Mouse (Mus musculus): ENCODE measurements around the gene Fmn2. TPM values are rescaled to one million over a fixed set of nuclear protein-coding genes. Genes with fewer than 3 reads are reported as not detected.

Gene Fmn2
- polyA plus RNA-seq, 1 experiment from 2014 or later: 0.26 TPM

- H3K27me3 ChIP-seq (replicated peaks; ENCODE audit: insufficient read depth, low read length): no peaks in the 10 kb centered on the region
- no peaks in the 10 kb centered on the region for H3K9me3 ChIP-seq (ENCODE audit: low read length)
- ATAC-seq (no peak), DNase-seq (ENCODE audit: low spot score) (peak; percentile 44)
- 19% methylated on average over 2 of the region's 2 CpGs for WGBS
- no peak overlapping the region for H3K9ac ChIP-seq (replicated peaks; ENCODE audit: low read depth)
- H3K27ac ChIP-seq (ENCODE audit: low read length): no peak overlapping the region
- no peak overlapping the region for H3K4me3 ChIP-seq (ENCODE audit: low read depth, low read length)
- no peaks in the 10 kb centered on the region for H3K4me1 ChIP-seq (ENCODE audit: insufficient read depth, low read depth, low read length)
- H3K36me3 ChIP-seq (ENCODE audit: insufficient read depth, low read length): no peaks in the 10 kb centered on the region
- H3K4me2 ChIP-seq (replicated peaks; ENCODE audit: low read depth, low read length): no peak overlapping the region
- peak; percentile 77 for TF ChIP-seq CTCF (IDR thresholded peaks at IDR 0.05)
- TF ChIP-seq EP300 (IDR thresholded peaks at IDR 0.05): no peak
Measured at GRCm38 (mm10) chr1:174553272-174554007, 51.8 kb downstream of the Fmn2 start.

DNA sequence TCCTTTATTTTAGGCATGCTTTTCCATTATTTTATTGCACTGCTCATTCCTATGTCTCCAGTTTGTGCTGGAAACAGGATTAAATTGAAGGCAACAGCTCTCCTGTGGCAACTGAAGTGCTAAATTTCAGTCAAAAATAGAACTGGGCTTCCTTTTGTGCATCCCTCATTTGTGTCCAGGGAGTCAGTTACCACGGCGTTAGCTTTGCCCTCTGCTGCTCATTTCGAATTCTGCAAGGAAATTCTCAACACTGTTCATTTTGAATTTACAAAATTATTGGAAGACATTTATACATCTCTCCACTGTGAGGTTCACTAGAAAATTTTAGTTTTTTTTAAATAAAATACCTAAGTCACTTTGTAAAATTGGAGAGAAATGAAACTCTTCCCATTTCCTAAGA, 53.8 kb downstream of the Fmn2 start:
- Histone ChIP-seq H3K4me2 (replicated peaks; ENCODE audit: low read depth, low read length) (no peak overlapping the region), H3K36me3 (ENCODE audit: insufficient read depth, low read length) (no peaks in the 10 kb centered on the region), H3K27me3 (replicated peaks; ENCODE audit: insufficient read depth, low read length) (no peaks in the 10 kb centered on the region), H3K4me3 (ENCODE audit: low read depth, low read length) (no peak overlapping the region), H3K9me3 (ENCODE audit: low read length) (no peaks in the 10 kb centered on the region), H3K9ac (replicated peaks; ENCODE audit: low read depth) (no peak overlapping the region), H3K27ac (ENCODE audit: low read length) (no peak overlapping the region), H3K4me1 (ENCODE audit: insufficient read depth, low read depth, low read length) (no peaks in the 10 kb centered on the region)
- 72% methylated on average over 3 of the region's 3 CpGs for WGBS
- no peak for ATAC-seq
- DNase-seq (ENCODE audit: low spot score): no peak
- no peak for TF ChIP-seq CTCF (IDR thresholded peaks at IDR 0.05)
- TF ChIP-seq EP300 (IDR thresholded peaks at IDR 0.05): no peak

- H3K36me3 ChIP-seq (ENCODE audit: insufficient read depth, low read length): no peaks in the 10 kb centered on the region
- no peak overlapping the region for H3K9ac ChIP-seq (replicated peaks; ENCODE audit: low read depth)
- H3K9me3 ChIP-seq (ENCODE audit: low read length): no peaks in the 10 kb centered on the region
- no peak overlapping the region for H3K4me3 ChIP-seq (ENCODE audit: low read depth, low read length)
- H3K4me1 ChIP-seq (ENCODE audit: insufficient read depth, low read depth, low read length): no peaks in the 10 kb centered on the region
- WGBS: 58% methylated on average over 4 of the region's 4 CpGs
- ATAC-seq: no peak
- DNase-seq (ENCODE audit: low spot score): no peak
- H3K27ac ChIP-seq (ENCODE audit: low read length): no peak overlapping the region
- no peaks in the 10 kb centered on the region for H3K27me3 ChIP-seq (replicated peaks; ENCODE audit: insufficient read depth, low read length)
- TF ChIP-seq EP300 (IDR thresholded peaks at IDR 0.05): no peak
- H3K4me2 ChIP-seq (replicated peaks; ENCODE audit: low read depth, low read length): no peak overlapping the region
Measured at GRCm38 (mm10) chr1:174557211-174557610, 55.6 kb downstream of the Fmn2 start.

- Histone ChIP-seq H3K9me3 (ENCODE audit: low read length) (no peaks in the 10 kb centered on the region), H3K36me3 (ENCODE audit: insufficient read depth, low read length) (no peaks in the 10 kb centered on the region), H3K4me1 (ENCODE audit: insufficient read depth, low read depth, low read length) (no peaks in the 10 kb centered on the region), H3K4me2 (replicated peaks; ENCODE audit: low read depth, low read length) (no peak overlapping the region), H3K9ac (replicated peaks; ENCODE audit: low read depth) (no peak overlapping the region), H3K27me3 (replicated peaks; ENCODE audit: insufficient read depth, low read length) (no peaks in the 10 kb centered on the region), H3K4me3 (ENCODE audit: low read depth, low read length) (no peak overlapping the region), H3K27ac (ENCODE audit: low read length) (no peak overlapping the region)
- no peak for TF ChIP-seq EP300 (IDR thresholded peaks at IDR 0.05)
- no peak for TF ChIP-seq CTCF (IDR thresholded peaks at IDR 0.05)
- DNase-seq (ENCODE audit: low spot score) (no peak), ATAC-seq (no peak)
- 58% methylated on average over 3 of the region's 3 CpGs for WGBS
Measured at GRCm38 (mm10) chr1:174557841-174558240, 56.2 kb downstream of the Fmn2 start.

DNA sequence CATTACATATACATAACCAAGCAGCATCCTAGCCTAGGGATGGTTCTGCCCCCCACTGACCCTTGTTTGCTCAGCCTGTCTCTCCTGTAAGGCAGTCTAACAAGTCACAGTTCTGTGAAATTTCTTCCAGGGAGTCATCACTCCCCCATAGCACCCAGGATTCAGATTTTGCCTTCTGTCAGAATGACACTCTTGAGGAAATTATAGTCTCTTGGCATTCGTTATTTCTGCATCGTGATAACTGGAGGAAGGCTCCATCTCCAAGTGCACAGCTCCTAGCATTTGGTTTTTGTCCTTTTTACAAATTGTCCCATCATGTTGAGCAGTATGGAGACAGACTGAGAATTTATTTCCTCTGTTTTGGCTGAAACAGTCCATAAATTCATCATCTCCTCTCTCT, 56.9 kb downstream of the Fmn2 start:
- Histone ChIP-seq H3K4me2 (replicated peaks; ENCODE audit: low read depth, low read length) (no peak overlapping the region), H3K4me3 (ENCODE audit: low read depth, low read length) (no peak overlapping the region), H3K9ac (replicated peaks; ENCODE audit: low read depth) (no peak overlapping the region), H3K9me3 (ENCODE audit: low read length) (no peaks in the 10 kb centered on the region), H3K27me3 (replicated peaks; ENCODE audit: insufficient read depth, low read length) (no peaks in the 10 kb centered on the region), H3K36me3 (ENCODE audit: insufficient read depth, low read length) (no peaks in the 10 kb centered on the region), H3K27ac (ENCODE audit: low read length) (no peak overlapping the region), H3K4me1 (ENCODE audit: insufficient read depth, low read depth, low read length) (no peaks in the 10 kb centered on the region)
- ATAC-seq (no peak), DNase-seq (ENCODE audit: low spot score) (no peak)
- WGBS: 85% methylated on average over 2 of the region's 2 CpGs
- TF ChIP-seq EP300 (IDR thresholded peaks at IDR 0.05): no peak
- no peak for TF ChIP-seq CTCF (IDR thresholded peaks at IDR 0.05)

DNA sequence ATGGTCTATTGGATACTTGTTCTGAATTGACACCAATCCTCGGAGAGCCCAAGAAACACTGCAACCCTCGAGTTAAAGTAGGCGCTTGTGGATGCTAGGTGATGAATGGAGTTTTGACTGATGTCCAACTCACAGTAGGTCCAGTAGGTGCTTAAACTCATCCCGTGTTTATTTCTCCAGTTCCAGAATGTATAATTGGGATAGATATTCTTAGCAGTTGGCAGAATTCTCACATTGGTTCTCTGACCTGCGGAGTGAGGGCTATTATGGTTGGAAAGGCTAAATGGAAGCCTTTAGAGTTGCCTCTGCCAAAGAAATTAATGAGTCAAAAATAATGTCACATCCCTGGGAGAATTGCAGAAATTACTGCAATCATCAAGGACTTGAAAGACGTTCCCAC, 62.9 kb downstream of the Fmn2 start:
- WGBS: 83% methylated on average over 6 of the region's 6 CpGs
- DNase-seq (ENCODE audit: low spot score) (no peak), ATAC-seq (no peak)
- no peak overlapping the region for H3K4me2 ChIP-seq (replicated peaks; ENCODE audit: low read depth, low read length)
- no peak overlapping the region for H3K9ac ChIP-seq (replicated peaks; ENCODE audit: low read depth)
- no peaks in the 10 kb centered on the region for H3K36me3 ChIP-seq (ENCODE audit: insufficient read depth, low read length)
- no peaks in the 10 kb centered on the region for H3K27me3 ChIP-seq (replicated peaks; ENCODE audit: insufficient read depth, low read length)
- H3K4me1 ChIP-seq (ENCODE audit: insufficient read depth, low read depth, low read length): no peaks in the 10 kb centered on the region
- TF ChIP-seq CTCF (IDR thresholded peaks at IDR 0.05) (no peak), EP300 (IDR thresholded peaks at IDR 0.05) (no peak)
- H3K4me3 ChIP-seq (ENCODE audit: low read depth, low read length): no peak overlapping the region
- H3K9me3 ChIP-seq (ENCODE audit: low read length): no peaks in the 10 kb centered on the region
- no peak overlapping the region for H3K27ac ChIP-seq (ENCODE audit: low read length)

- Histone ChIP-seq H3K4me3 (ENCODE audit: low read depth, low read length) (no peak overlapping the region), H3K4me1 (ENCODE audit: insufficient read depth, low read depth, low read length) (no peaks in the 10 kb centered on the region), H3K36me3 (ENCODE audit: insufficient read depth, low read length) (no peaks in the 10 kb centered on the region), H3K9ac (replicated peaks; ENCODE audit: low read depth) (no peak overlapping the region), H3K9me3 (ENCODE audit: low read length) (no peaks in the 10 kb centered on the region), H3K27me3 (replicated peaks; ENCODE audit: insufficient read depth, low read length) (no peaks in the 10 kb centered on the region), H3K4me2 (replicated peaks; ENCODE audit: low read depth, low read length) (no peak overlapping the region), H3K27ac (ENCODE audit: low read length) (no peak overlapping the region)
- DNase-seq (ENCODE audit: low spot score) (no peak), ATAC-seq (no peak)
- TF ChIP-seq CTCF (IDR thresholded peaks at IDR 0.05) (no peak), EP300 (IDR thresholded peaks at IDR 0.05) (no peak)
- WGBS: 68% methylated on average over 3 of the region's 3 CpGs
Measured at GRCm38 (mm10) chr1:174568609-174569008, 67.0 kb downstream of the Fmn2 start.
